Mouse (Mus musculus): Measurements from ENCODE around the gene Gm128.

Gene Gm128

DNA sequence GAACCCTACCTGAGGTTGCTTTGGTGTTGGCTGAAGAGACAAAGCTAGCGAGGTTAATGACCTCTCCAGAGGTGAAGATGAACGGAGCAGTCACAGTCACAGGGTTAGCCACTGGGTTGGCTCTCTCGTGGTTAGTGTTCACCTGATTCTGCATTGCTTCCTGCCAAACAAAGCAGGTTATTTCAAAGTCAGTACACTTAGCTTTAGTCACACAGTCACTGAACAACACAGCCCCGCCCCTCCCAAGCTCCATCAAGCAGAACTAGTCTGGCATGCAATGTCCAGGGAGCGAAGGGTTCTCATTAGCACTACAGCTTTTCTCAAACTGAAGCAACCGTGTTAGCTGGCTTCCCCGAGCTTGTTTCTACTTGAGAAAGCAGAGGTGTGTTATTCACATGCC lies 41.3 kb downstream of the Gm128 start:
- DNase-seq (ENCODE audit: low spot score in 2 of 2), result no peak

DNA sequence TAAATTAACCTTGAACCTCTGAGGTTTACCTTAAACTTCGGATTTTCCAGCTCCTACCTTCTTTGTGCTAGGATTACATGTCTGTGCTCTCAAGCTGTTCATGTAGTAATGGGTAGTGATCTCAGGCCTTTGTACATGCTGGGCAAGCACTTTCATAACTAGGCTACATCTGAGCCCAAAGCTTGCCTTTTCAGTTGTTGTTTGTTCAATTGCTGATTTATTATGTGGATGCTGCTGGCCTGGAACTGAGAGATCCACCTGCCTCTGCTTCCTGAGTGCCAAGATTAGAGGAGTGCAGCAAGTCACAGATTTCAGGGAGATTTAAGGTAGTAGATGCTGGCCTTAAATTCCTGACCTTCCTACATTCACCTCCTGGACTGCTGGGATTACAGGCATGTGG lies 42.3 kb downstream of the Gm128 start:
- DNase-seq (ENCODE audit: low spot score in 2 of 2), result no peak

- no peak for DNase-seq (ENCODE audit: low spot score in 2 of 2)
Measured at GRCm38 (mm10) chr3:95195772-95196171, 45.6 kb downstream of the Gm128 start.

GRCm38 (mm10) chr3:95194721-95195135 lies 46.7 kb downstream of the Gm128 start:
- DNase-seq (ENCODE audit: low spot score in 2 of 2), result no peak
